Mouse (Mus musculus): ENCODE results near the gene Acad12.

The Acad12 gene

DNA sequence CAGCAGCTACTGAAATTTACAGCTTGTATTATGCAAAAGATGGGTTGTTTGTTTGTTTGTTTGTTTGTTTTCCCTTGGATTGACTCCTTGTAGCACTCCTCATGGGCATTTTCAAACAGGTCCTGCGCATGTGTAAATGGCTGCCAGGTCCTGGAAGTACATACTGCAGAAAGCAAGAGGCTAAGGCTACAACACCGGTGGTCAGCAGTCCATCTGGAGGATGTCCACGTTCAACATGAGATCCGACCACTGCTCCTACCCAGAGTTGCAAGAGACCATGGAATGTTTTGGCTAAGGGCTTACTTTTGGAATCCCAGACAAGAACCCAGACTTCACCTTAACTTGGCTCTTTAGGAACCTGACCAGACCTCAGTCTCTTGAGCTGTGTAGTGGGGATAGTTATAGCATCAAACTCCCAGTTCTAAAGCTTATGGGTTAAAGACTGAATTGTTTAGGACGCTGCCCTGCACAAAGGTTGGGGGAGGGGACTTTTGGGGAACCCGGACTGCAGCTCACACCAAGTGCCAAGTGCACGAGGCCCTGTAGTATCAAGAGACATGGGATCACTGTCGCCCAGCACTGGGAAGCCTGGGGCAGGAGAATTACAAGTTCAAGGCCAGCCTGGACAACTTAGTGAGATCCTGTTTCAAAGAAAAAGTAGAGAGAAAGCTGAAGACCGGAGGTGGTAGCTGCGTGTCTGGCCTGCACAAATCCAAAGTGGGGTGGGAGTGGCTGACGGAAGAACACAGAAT is 26.5 kb downstream of the Acad12 start:
- in situ Hi-C loops (cut with MboI; ENCODE audit: low pct_unique_long_range_greater_than_20kb in 1 of 2, low sequenced_read_pairs in 2 of 2, unreplicated experiment in 1 of 2), result no loop called here

DNA sequence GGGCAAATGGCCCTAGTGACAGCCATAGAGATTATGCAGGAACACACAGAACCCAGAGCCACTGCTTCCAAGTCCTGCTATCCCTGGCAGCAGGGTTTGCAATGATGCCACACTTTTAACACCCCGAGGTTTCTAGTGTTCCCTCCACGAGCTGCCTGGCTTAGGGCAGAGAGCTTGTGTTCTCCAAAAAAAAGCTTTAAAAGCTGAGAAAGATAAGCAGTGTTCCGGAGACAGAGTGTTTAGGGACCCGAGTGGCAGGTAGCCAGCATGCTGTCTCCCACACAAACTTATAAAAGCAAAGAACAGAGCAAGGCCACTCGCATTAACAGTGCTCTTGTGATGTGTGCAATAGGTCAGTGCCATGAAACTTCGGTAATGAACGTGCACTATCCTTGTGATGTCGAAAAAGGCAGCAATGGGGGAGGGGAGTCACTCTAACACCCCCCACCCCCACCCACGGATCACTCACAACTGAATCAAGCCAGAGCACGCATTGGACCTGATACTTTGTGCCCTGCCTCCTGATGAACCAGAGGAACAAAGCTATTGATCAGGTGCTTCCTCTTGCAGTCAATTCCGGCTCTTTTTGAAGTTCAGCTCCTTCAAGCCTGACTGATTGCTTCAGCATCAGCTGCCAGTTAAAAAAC is 27.2 kb downstream of the Acad12 start:
- in situ Hi-C loops (cut with MboI; ENCODE audit: low pct_unique_long_range_greater_than_20kb in 1 of 2, low sequenced_read_pairs in 2 of 2, unreplicated experiment in 1 of 2), result no loop called here

DNA sequence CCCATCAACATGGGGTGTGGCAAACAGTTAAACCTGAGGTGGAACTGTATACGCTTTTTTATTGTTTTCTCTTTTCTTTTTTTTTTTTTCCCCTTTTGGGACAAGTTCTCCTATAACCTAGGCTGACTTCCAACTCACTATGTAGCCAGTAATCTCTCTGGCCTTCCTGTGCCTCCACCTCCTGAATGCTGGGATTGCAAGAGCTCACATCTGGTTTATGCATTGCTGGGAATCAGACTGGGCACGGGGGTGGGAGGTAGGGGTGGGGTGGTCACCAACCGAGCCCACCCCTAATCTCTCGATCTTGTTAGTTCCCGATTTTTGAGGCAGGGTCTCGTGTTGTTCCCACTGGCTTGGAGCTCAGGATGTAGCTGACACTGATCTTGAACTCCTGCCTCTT is 28.8 kb downstream of the Acad12 start:
- in situ Hi-C loops (cut with MboI; ENCODE audit: low pct_unique_long_range_greater_than_20kb in 1 of 2, low sequenced_read_pairs in 2 of 2, unreplicated experiment in 1 of 2), result no loop called here

DNA sequence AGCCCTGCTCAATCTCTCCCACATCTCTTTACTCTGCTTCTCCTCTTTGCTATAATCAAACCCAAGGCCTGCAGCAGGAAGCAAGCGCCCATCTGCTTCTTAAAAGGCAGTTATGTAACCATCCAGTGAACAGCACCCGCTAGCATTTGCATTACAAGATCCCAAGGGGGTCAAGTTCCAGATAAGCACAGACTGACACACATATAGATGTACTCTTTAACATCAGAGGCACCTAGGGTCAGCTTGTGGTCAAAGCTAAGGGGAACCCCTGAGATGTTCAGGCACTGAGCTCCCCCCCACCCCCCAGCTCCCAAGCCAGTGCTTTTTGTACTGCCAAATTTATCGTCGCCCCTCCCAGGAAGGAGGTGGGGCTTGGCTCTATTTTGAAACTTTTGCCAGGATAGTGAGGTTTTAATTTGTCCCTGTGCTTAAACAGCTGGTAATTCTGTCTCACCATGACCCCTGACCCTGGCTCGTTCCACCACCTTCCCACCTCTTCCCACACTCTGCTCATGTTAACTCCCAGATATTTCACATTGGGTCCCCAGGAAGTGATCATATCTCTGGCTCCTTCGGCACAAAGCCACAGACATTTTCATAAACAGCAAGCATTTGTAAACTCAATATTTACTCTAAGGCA is 32.2 kb downstream of the Acad12 start:
- in situ Hi-C loops (cut with MboI; ENCODE audit: low pct_unique_long_range_greater_than_20kb in 1 of 2, low sequenced_read_pairs in 2 of 2, unreplicated experiment in 1 of 2), result no loop called here

DNA sequence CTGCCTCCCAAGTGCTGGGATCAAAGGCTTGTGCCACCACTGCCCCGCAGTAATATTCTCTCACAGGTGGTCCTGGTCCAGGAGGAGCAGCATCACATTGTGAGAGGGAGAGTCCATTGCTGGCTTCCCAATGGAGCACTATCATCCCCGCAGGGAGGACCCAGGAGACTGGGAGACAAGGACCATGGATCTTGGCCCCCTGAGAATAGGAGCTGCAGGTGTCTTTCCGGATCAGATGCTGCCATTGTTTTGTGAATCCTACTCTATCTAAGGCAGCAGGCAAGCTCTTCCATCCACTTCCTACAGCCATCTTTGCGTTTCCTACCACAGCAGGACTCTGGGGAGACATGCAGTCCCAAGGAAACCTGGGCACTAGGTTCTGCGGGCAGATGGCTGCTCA is 33.0 kb downstream of the Acad12 start:
- in situ Hi-C loops (cut with MboI; ENCODE audit: low pct_unique_long_range_greater_than_20kb in 1 of 2, low sequenced_read_pairs in 2 of 2, unreplicated experiment in 1 of 2), result no loop called here

DNA sequence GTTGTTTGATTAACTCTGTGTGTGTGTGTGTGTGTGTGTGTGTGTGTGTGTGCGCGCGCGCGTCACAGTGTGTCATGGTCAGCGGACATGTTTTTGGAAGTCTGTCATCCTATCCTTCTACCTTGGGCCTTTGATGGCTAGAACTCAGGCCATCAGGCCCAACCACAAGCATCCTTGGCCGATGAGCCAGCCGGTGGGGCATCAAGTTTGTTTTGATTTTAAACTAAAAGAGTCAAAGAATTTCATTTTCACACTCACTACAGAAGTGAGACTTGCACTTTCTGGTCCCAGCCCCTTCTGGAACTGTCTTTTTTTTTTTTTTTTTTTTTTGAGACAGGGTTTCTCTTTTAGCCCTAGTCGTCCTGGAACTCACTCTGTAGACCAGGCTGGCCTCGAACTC is 33.7 kb downstream of the Acad12 start:
- in situ Hi-C loops (cut with MboI; ENCODE audit: low pct_unique_long_range_greater_than_20kb in 1 of 2, low sequenced_read_pairs in 2 of 2, unreplicated experiment in 1 of 2), result no loop called here

DNA sequence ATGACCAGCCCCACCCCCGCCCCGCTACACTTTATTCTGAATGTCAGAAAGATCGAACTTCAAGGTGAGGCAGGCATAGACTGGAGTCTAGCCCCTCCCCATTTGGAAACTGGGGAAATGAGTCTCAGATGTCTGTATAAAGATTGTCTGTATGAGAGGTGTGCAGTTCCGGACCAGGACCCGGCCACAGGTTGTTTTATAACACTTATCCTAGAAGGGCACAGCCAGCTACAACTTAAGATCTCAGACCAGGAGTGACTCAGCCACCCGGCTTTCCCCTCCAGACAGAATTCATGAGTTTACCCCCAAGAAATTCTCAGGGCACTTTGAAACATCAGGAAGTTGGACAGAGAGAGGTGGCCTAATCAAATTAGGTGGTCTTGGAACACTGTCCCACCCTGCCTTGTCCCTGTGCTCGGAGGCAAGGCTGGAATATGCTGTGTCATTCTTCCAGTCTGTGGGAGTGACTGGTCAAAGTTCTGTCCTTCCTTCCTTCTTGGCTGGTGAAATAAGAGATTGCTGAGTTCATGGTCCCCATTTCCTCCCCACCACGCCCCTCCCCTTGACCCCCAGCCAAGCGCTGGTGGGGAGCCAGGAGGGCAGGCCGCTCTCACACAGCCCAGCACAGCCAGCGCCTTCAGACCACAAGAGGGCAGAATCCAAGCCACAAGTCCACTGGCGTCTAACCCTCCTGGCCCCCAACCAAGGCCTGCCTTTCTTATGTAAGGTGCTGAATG is 34.8 kb downstream of the Acad12 start:
- in situ Hi-C loops (cut with MboI; ENCODE audit: low pct_unique_long_range_greater_than_20kb in 1 of 2, low sequenced_read_pairs in 2 of 2, unreplicated experiment in 1 of 2), result no loop called here

DNA sequence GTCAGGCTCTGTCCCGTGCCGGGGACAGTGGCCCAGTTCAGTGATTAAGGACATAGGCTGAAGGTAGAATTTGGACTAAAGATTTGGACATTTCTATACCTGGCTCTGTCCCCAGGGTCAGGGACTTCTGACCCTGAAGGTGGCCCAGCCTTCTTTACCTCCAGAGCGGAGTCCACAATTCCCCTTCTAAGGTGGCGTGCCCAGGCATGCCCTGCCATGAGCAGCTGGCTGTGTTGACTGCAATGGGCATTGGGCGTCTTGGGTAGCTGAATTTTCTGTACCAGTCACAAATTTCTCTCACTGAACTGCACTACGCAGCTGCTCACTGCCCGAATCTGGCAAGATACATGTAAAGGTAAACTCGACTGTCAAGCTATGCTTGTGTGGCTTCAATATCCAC is 36.8 kb downstream of the Acad12 start:
- in situ Hi-C loops (cut with MboI; ENCODE audit: low pct_unique_long_range_greater_than_20kb in 1 of 2, low sequenced_read_pairs in 2 of 2, unreplicated experiment in 1 of 2), result no loop called here

DNA sequence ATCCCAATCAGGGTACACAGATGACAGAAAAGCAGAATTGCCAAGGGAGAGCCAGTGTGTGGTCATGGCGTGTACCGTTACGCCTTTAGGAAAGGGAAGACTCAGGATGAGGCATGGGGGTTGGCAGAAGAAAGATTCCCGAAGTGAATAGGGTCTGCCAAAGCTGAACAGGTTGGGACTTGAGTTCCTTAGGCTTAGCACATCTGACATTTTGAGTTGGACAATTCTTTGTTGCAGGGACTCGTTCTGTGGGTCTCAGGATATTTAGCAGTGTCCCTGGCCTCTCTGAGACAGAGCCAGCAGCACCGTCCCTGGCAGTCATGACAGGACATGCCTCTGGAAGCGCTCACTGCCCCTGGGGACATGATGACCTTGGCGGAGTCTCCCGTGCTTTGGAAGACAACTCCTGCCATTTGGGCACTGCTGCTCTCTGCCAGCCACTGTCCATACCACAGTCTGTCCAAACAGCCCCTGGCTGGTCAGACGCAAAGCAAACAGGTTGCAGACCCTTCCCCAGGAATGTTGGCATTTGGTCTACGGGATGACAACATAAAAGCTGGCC is 41.7 kb downstream of the Acad12 start:
- in situ Hi-C loops (cut with MboI; ENCODE audit: low pct_unique_long_range_greater_than_20kb in 1 of 2, low sequenced_read_pairs in 2 of 2, unreplicated experiment in 1 of 2), result no loop called here

DNA sequence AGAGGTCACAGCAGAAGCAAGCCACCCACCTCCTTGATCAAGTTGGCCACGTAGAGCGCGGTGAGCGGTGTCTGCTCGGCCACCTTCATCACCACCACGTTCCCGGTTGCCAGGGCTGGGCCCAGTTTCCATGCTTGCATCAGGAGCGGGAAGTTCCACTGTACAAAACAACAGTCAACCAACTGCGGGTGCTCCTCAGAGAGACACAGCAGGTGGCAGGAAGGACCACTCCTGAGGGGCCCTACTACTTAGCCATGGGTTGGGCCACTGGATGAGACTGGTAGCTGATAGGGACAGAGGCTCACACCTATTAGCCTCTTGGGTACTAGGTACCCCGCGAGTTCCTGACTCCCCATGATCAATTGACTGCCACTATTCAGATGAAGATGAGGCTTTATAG is 42.9 kb downstream of the Acad12 start:
- in situ Hi-C loops (cut with MboI; ENCODE audit: low pct_unique_long_range_greater_than_20kb in 1 of 2, low sequenced_read_pairs in 2 of 2, unreplicated experiment in 1 of 2), result no loop called here

DNA sequence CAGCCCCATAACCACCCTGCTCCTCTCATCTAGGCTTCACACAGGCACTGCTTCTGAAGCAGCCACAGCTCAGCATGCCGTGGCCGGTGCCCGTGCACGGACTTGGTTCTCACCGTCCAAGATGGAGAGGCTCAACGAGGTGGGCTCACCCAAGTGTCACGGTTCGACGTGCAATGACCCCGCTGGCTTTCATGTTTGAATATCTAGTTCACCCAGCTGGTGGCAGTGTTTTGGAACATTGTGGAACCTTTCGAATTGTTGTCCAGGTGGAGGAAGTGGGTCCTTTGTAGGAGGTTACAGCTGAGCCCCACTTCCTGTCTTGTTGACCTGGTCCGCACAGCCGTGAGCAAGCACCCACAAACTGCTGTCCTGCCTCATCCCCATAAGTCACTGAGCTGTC is 44.6 kb downstream of the Acad12 start:
- in situ Hi-C loops (cut with MboI; ENCODE audit: low pct_unique_long_range_greater_than_20kb in 1 of 2, low sequenced_read_pairs in 2 of 2, unreplicated experiment in 1 of 2), result no loop called here

DNA sequence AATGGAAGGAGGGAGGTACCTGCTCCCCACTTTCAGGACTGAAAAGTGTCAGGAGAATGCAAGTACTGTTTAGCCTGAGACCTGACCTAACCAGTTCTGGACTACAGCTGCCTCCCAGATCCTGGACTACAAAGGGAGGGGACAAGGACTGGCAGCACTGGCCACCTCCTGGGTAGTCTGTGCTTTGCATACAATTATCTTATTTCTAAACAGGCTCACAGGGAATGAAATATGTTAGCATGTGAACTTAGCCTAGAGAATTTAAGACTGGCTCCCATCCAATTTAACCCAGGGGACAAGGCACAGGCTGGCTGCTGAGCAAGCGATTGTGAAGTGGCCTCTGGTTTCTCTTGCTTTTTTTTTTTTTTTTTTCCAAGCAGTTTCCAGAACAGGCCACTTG is 48.0 kb downstream of the Acad12 start:
- in situ Hi-C loops (cut with MboI; ENCODE audit: low pct_unique_long_range_greater_than_20kb in 1 of 2, low sequenced_read_pairs in 2 of 2, unreplicated experiment in 1 of 2), result no loop called here

DNA sequence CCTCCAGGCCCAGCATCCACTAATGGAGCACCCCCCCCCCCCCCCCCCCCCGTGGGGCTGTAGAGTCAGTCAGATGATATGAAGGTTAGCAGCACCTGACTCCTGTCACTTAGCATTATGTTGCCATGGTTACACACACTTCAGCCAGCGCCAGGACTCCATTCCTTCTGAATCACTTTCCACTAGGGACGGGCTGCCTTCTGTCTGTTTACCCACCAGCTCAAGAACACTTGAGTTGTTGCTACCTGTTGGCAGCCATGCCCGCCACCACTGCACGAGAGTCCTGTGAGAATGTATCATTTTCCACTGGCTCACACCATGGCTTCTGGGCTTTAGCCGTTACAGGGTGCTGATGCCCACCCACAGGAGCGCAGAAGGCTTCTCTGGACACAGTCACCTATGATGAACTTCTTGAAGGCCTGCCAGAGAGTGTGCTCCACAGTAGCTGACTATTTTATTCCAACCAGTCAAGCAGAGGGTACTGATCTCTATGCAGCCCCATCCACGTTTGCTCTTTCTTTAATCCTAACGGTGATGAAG is 48.8 kb downstream of the Acad12 start:
- in situ Hi-C loops (cut with MboI; ENCODE audit: low pct_unique_long_range_greater_than_20kb in 1 of 2, low sequenced_read_pairs in 2 of 2, unreplicated experiment in 1 of 2), result no loop called here

DNA sequence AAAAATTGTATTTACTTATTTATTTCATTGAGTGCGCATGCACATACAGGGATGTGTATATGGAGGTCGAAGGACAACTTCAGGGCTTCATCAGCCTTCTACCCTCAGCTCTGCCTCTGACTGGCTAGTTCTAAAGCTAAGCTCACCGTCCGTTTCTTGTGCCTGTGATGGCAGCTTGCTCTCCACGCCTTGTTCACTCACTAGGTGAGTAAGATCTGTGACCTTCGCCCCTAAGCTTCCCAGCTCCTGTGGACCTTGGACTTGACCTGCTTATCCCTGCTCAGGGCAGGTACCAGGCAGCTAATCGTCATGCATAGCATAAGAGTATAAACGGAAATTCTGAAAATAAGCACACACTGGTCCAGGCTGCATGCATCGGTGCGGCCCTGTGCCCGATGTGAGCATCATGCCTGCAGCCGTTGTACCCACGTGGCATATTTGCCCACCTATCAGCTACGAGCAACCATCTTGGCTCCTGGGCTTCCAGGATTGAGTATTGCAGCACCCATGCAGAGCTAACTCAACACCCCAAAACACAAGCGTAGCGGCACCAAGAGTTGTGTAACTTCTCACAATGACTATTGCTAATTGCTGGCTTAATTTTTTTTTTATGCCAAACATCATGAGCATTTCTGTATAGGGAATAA is 52.6 kb downstream of the Acad12 start:
- in situ Hi-C loops (cut with MboI; ENCODE audit: low pct_unique_long_range_greater_than_20kb in 1 of 2, low sequenced_read_pairs in 2 of 2, unreplicated experiment in 1 of 2), result no loop called here

DNA sequence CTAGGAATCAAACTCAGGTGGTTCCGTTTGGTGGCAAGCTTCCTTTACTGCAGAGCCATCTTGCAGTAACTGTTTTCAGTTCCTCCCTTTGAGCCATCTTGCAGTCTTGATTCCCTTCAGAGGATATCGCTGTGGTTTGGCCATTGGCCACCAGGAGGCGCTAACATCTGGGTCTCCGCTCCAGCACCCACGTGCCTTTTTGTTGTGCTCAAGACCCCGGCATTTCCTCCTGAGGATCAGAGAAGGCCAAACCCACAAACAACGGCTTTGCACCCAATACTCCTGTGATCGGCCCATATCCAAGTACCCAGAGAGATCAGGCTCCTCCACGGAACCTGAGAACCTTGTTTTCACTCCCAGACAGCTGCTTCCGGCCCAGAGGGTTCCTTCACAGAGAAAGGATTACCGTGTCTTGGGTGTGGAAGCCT is 54.3 kb downstream of the Acad12 start:
- in situ Hi-C loops (cut with MboI; ENCODE audit: low pct_unique_long_range_greater_than_20kb in 1 of 2, low sequenced_read_pairs in 2 of 2, unreplicated experiment in 1 of 2), result loop anchor here in 1 of 2 experiments (5.0 kb wide), 1 partner anchor 43 kb away; no protein-coding TSS in a partner anchor

DNA sequence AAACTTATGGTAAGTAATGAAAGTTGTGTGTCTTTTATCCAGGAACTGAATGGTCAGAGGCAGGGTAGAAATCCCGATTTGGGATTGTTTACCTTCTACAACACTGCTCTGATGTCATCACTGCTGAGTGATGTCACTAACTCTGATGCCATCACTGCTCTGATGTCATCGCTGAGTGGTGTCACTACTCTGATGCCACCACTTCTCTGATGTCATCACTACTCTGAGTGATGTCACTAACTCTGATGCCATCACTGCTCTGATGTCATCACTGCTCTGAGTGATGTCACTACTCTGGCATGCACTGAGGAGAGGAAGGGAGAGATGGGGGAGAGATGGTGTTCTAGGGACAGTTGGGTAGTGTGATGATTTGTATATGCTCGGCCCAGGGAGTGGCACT is 56.3 kb downstream of the Acad12 start:
- in situ Hi-C loops (cut with MboI; ENCODE audit: low pct_unique_long_range_greater_than_20kb in 1 of 2, low sequenced_read_pairs in 2 of 2, unreplicated experiment in 1 of 2), result loop anchor here in 1 of 2 experiments (5.0 kb wide), 1 partner anchor 45 kb away; no protein-coding TSS in a partner anchor

DNA sequence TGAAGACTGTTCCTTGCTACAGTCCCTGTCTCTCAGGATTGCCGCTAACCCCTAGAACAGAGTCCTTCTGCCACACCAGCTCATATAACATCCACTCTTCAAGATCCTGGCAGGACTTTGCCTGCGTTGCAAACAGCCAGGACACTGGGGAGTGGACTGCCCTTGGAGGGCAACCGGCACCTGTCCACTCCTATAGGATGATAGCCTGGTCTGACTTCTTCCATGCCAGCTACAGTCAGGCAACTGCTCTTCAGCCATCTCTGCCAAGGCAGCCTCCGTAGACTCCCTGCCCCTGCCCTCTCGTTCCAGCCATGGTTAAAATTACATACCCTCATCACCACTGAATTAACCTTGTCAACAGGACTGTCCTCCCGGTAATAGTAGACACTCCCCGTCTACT is 69.5 kb downstream of the Acad12 start:
- in situ Hi-C loops (cut with MboI; ENCODE audit: low pct_unique_long_range_greater_than_20kb in 1 of 2, low sequenced_read_pairs in 2 of 2, unreplicated experiment in 1 of 2), result no loop called here

DNA sequence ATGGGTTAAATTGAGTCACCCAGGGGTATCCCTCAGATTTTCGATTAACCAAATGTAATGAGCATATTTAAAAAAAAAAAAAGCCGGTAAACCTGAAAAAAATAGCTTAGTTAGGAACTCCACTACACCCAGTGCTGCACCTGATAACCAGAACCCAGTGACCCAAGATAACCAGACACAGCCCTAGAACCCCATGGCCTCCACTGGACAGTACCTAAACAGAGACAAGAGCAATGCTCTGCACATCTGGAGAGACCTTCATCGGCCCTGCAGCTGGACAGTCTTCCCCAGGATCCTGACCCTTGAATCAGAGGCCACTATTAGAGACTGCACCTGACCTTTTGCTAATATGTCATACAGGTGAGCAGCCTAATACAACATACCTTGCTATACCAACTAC is 71.7 kb downstream of the Acad12 start:
- in situ Hi-C loops (cut with MboI; ENCODE audit: low pct_unique_long_range_greater_than_20kb in 1 of 2, low sequenced_read_pairs in 2 of 2, unreplicated experiment in 1 of 2), result no loop called here
